Mouse (Mus musculus) limb, embryonic 14.5 days (tissue): ENCODE data around the gene Tmem132b. TPM values are rescaled to one million over a fixed set of nuclear protein-coding genes. Genes with fewer than 3 reads are reported as not detected.

Source experiments
- ATAC-seq: fragments of 200-750 bp; cut with Nextera tagmentation; 2 replicates; pipeline ENCODE4 v1.8.0; 2017; ENCODE audit warnings: low read depth, moderate number of reproducible peaks, moderate TSS enrichment; ENCODE audit not compliant: low FRiP score
- DNase-seq: peaks from one replicate; pipeline ENCODE4 v3.0.0-alpha.2; 2015; ENCODE audit warnings: low spot score
- H3K27ac ChIP-seq: fragments of 300-500 bp; sonication (generic); replicated peaks from 2 replicates; pipeline ENCODE4 v1.5.1; 2014; ENCODE audit warnings: low read depth, mild to moderate bottlenecking, low read length, moderate library complexity, mixed read lengths
- H3K27me3 ChIP-seq: fragments of 300-500 bp; sonication (generic); 2 replicates; pipeline ENCODE4 v1.6.1; 2014; ENCODE audit warnings: low read length, mixed read lengths; ENCODE audit not compliant: control insufficient read depth, insufficient read depth
- H3K36me3 ChIP-seq: fragments of 300-500 bp; sonication (generic); 2 replicates; pipeline ENCODE4 v1.6.1; 2014; ENCODE audit warnings: mild to moderate bottlenecking, low read length, moderate library complexity, mixed read lengths; ENCODE audit not compliant: control insufficient read depth, insufficient read depth
- H3K4me1 ChIP-seq: fragments of 300-500 bp; sonication (generic); 2 replicates; pipeline ENCODE4 v1.6.1; 2014; ENCODE audit warnings: antibody characterized with exemption, low read length, mixed read lengths; ENCODE audit not compliant: control insufficient read depth, insufficient read depth
- H3K4me2 ChIP-seq: fragments of 300-500 bp; sonication (generic); replicated peaks from 2 replicates; pipeline ENCODE4 v1.6.1; 2014; ENCODE audit warnings: low read depth, mild to moderate bottlenecking, low read length, moderate library complexity; ENCODE audit not compliant: severe bottlenecking
- H3K4me3 ChIP-seq: fragments of 300-500 bp; sonication (generic); replicated peaks from 2 replicates; pipeline ENCODE4 v1.5.1; 2014; ENCODE audit warnings: low read length
- H3K9ac ChIP-seq: fragments of 300-500 bp; sonication (generic); 2 replicates; pipeline ENCODE4 v1.6.1; 2014; ENCODE audit warnings: mild to moderate bottlenecking, low read depth, low read length, moderate library complexity; ENCODE audit not compliant: severe bottlenecking
- H3K9me3 ChIP-seq: fragments of 300-500 bp; sonication (generic); 2 replicates; pipeline ENCODE4 v1.6.1; 2016; ENCODE audit warnings: low read length; ENCODE audit not compliant: control insufficient read depth
- POLR2A ChIP-seq: fragments of 200-500 bp; IDR thresholded peaks from 2 replicates; pipeline ENCODE4 v1.8.0; 2012; ENCODE audit warnings: inconsistent platforms, mild to moderate bottlenecking, moderate library complexity, borderline replicate concordance; ENCODE audit not compliant: insufficient read depth, insufficient read length; ENCODE audit errors: extremely low read depth
- WGBS: fragments of 180-500 bp; shearing (Covaris S2); extraction: QIAGEN DNeasy Blood & Tissue Kit; methylation state at CpG from one replicate; pipeline ENCODE4 v1.1.7; 2014; 5-methylcytosine and 5-hydroxymethylcytosine counted together
- polyA plus RNA-seq, 2 experiments: library from polyadenylated mRNA; depleted of rRNA in 1 of 2; stranded (reverse) in 1 of 2; unstranded in 1 of 2; fragments of >200 nt; fragmentation: Nextera tagmentation in 1 of 2; extraction: Ambion mirVana in 1 of 2; gene quantifications; 2 replicates each; pipeline versions ENCODE4 v1.2.1 to v1.2.3; 2012 to 2014

Tmem132b gene
- polyA plus RNA-seq, 2 experiments, result 0.28 to 0.36 TPM

GRCm38 (mm10) chr5:125529109-125529508, 2.5 kb upstream of the Tmem132b start:
- Histone ChIP-seq H3K4me3 (no peak overlapping the region), H3K36me3 (no peaks in the 10 kb centered on the region), H3K4me1 (peaks cover 8% of the 10 kb centered on the region; the same call in 1 of the 2 replicates), H3K9me3 (0 out of 2 replicates have a peak, but pooled peaks cover 4% of the 10 kb centered on the region), H3K27ac (no peak overlapping the region), H3K27me3 (peaks cover 49% of the 10 kb centered on the region), H3K4me2 (no peak overlapping the region), H3K9ac (no peak overlapping the region)
- 4% methylated on average over 5 of the region's 5 CpGs for WGBS
- no peak for ATAC-seq
- DNase-seq, result peak; percentile 58
- no peak for TF ChIP-seq POLR2A

DNA sequence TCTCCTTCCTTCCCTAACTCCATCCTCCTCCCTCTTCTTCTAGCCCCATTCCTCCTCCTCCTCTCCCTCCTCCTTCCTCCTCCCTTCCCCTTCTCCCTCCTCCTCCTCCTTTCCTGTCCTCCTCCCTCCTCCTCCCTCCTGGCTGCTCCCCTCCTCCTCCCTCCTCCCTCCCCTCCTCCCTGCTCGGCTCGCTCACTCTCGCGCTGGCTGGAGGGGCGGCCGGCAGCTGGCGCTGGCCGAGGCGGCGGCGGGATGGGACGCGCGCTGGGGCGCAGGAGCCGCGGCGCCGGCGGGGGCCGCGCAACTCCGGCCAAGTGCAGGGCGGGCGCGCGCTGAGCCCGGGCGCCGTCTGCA, 594 bp downstream of the Tmem132b start:
- H3K4me2 ChIP-seq, result peak overlapping the region; percentile 90
- peaks cover 72% of the 10 kb centered on the region for H3K27me3 ChIP-seq
- no peaks in the 10 kb centered on the region for H3K36me3 ChIP-seq
- H3K9me3 ChIP-seq, result no peaks in the 10 kb centered on the region
- peak overlapping the region; percentile 47 for H3K4me3 ChIP-seq
- no peak for TF ChIP-seq POLR2A
- peak; percentile 51 for ATAC-seq
- no peak overlapping the region for H3K27ac ChIP-seq
- H3K4me1 ChIP-seq, result peaks cover 8% of the 10 kb centered on the region; the same call in 1 of the 2 replicates
- under 1% methylated on average over 23 of the region's 30 CpGs for WGBS
- no peak for DNase-seq
- H3K9ac ChIP-seq, result peak overlapping the region; percentile 40; the same call in 1 of the 2 replicates

GRCm38 (mm10) chr5:125532545-125533224, 1.1 kb downstream of the Tmem132b start:
- Histone ChIP-seq H3K9ac (peak overlapping the region; percentile 40; the same call in 1 of the 2 replicates), H3K27me3 (peaks cover 72% of the 10 kb centered on the region), H3K4me2 (peak overlapping the region; percentile 90), H3K4me3 (peak overlapping the region; percentile 47), H3K36me3 (no peaks in the 10 kb centered on the region), H3K4me1 (peaks cover 8% of the 10 kb centered on the region; the same call in 1 of the 2 replicates), H3K27ac (no peak overlapping the region), H3K9me3 (no peaks in the 10 kb centered on the region)
- ATAC-seq (no peak; the same call in 1 of the 2 replicates), DNase-seq (no peak)
- no peak for TF ChIP-seq POLR2A
- 0% methylated on average over 32 of the region's 64 CpGs for WGBS

- 2% methylated on average over 24 of the region's 24 CpGs for WGBS
- H3K36me3 ChIP-seq, result no peaks in the 10 kb centered on the region
- peaks cover 8% of the 10 kb centered on the region; the same call in 1 of the 2 replicates for H3K4me1 ChIP-seq
- H3K27me3 ChIP-seq, result peaks cover 72% of the 10 kb centered on the region
- ATAC-seq (no peak), DNase-seq (no peak)
- no peak for TF ChIP-seq POLR2A
- no peak overlapping the region for H3K27ac ChIP-seq
- H3K4me2 ChIP-seq, result peak overlapping the region; percentile 90; the same call in 1 of the 2 replicates
- no peaks in the 10 kb centered on the region for H3K9me3 ChIP-seq
- H3K9ac ChIP-seq, result no peak overlapping the region
- H3K4me3 ChIP-seq, result peak overlapping the region; percentile 47
Observed at GRCm38 (mm10) chr5:125533225-125533900, 1.8 kb downstream of the Tmem132b start.

- WGBS, result 9% methylated on average over 7 of the region's 7 CpGs
- H3K4me1 ChIP-seq, result peaks cover 8% of the 10 kb centered on the region; the same call in 1 of the 2 replicates
- no peak for ATAC-seq
- no peak overlapping the region for H3K27ac ChIP-seq
- TF ChIP-seq POLR2A, result no peak
- H3K9me3 ChIP-seq, result no peaks in the 10 kb centered on the region
- H3K4me3 ChIP-seq, result no peak overlapping the region
- peaks cover 68% of the 10 kb centered on the region for H3K27me3 ChIP-seq
- H3K9ac ChIP-seq, result no peak overlapping the region
- H3K36me3 ChIP-seq, result no peaks in the 10 kb centered on the region
- no peak overlapping the region for H3K4me2 ChIP-seq
- DNase-seq, result no peak
Observed at GRCm38 (mm10) chr5:125534168-125534610, 2.6 kb downstream of the Tmem132b start.
